Comparison of ENCODE assay signal across 14 mouse cellular contexts in the genomic region with DNA sequence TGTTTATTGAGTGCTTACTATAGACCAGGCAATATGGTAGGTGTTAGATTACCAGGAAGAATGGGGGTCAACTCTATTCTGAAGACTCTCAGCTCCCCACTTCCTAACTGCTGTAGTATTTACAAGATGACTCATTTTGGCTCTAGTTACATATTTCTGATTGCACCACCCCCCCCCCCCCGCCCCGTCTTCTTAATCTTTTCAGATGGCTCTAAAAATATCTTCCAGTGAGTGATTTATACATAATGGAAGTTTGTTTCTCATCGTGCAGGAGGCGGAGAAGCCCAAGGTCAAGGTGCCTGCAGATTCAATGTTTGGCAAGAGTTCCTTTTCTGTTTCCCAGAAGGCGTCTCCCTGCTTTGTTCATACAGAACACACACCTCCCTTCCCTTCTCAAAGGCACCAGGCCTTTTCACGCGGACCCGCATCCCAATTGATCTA.
DNase-seq lines count a peak whose midpoint lies in the region; ATAC-seq and TF ChIP-seq lines count a peak whose summit lies in the region.
"Had no signal": no experiment of that assay in that cellular context is flagged by ENCODE, and none has a peak within 500 bp of the region (broad histone marks: within the 10 kb centered on the region; RNA-seq: fewer than 3 reads in every experiment).

No protein-coding gene starts in this region.

- WGBS in kidney, adult 2 months: 63% methylated on average over 8 of the region's 8 CpGs
- WGBS in heart, postnatal 0 days: 49% methylated on average over 8 of the region's 8 CpGs
- 61% methylated on average over 8 of the region's 8 CpGs for WGBS in limb, embryonic 15.5 days

- peak; percentile 49 for ATAC-seq in heart, postnatal 0 days (ENCODE audit: insufficient read depth, low read depth)
- ATAC-seq in limb, embryonic 15.5 days (ENCODE audit: insufficient number of reproducible peaks, low FRiP score, low TSS enrichment, low read depth): peak; percentile 35; the same call in 1 of the 2 replicates
- ATAC-seq: activated CD4-positive, CD25-positive, alpha-beta regulatory T cell, adult 4 months had no signal

- no peaks in the 10 kb centered on the region for H3K9me3 ChIP-seq in heart, postnatal 0 days (replicated peaks; ENCODE audit: control insufficient read depth, low read length)
- H3K9me3 ChIP-seq in limb, embryonic 15.5 days: no peaks in the 10 kb centered on the region

- TF ChIP-seq POLR2A in kidney, adult 2 months (IDR thresholded peaks at IDR 0.05; ENCODE audit: low read depth, low read length): no peak

- DNase-seq in kidney, adult 2 months: peak; percentile 74
- no peak for DNase-seq in kidney, adult 18-20 months
- peak; percentile 76 for DNase-seq in adrenal gland, adult 2 months
- DNase-seq in heart, postnatal 0 days (ENCODE audit: low spot score): peak; percentile 43
- no peak for DNase-seq in right cerebral cortex, adult 18-20 months
- no peak for DNase-seq in embryo, embryonic 10 days (ENCODE audit: low spot score)
- no peak for DNase-seq in retina, embryonic 14.5 days (ENCODE audit: low spot score)
- DNase-seq: cerebellum, adult 8-10 months; gastrocnemius, postnatal 14 days; right cerebral cortex, postnatal 4 days had no signal

- TF ChIP-seq CTCF in kidney, adult 2 months (conservative IDR thresholded peaks at IDR 0.05; ENCODE audit: insufficient read depth, insufficient read length, low read depth, low read length): no peak
- no peak for TF ChIP-seq CTCF in heart, postnatal 0 days (IDR thresholded peaks at IDR 0.05; ENCODE audit: low read depth)

- H3K27ac ChIP-seq in kidney, adult 2 months (ENCODE audit: insufficient read depth, low read depth, low read length): 0 out of 2 replicates have a peak overlapping the region, but pooled peaks have one; percentile 64
- H3K27ac ChIP-seq in heart, postnatal 0 days (ENCODE audit: low read depth): peak overlapping the region; percentile 65; the same call in 1 of the 2 replicates
- H3K27ac ChIP-seq in limb, embryonic 15.5 days: no peak overlapping the region
- H3K27ac ChIP-seq: liver, embryonic 14.5 days had no signal

- H3K4me2 ChIP-seq in heart, postnatal 0 days (ENCODE audit: low read depth, low read length): no peak overlapping the region
- H3K4me2 ChIP-seq in limb, embryonic 15.5 days: no peak overlapping the region

- H3K4me1 ChIP-seq in kidney, adult 2 months (ENCODE audit: control insufficient read depth, insufficient read depth, low read length): peaks cover 5% of the 10 kb centered on the region; the same call in 1 of the 2 replicates
- H3K4me1 ChIP-seq in heart, postnatal 0 days (ENCODE audit: control insufficient read depth, insufficient read depth): peaks cover 5% of the 10 kb centered on the region; the same call in 1 of the 2 replicates
- H3K4me1 ChIP-seq in limb, embryonic 15.5 days: no peaks in the 10 kb centered on the region

- H3K4me3 ChIP-seq in kidney, adult 2 months (ENCODE audit: insufficient read depth, low read depth, low read length): no peak overlapping the region
- no peak overlapping the region for H3K4me3 ChIP-seq in heart, postnatal 0 days (ENCODE audit: low read depth, low read length)
- no peak overlapping the region for H3K4me3 ChIP-seq in limb, embryonic 15.5 days
- H3K4me3 ChIP-seq: erythroblast, embryonic 14.5 days had no signal

- H3K36me3 ChIP-seq in kidney, adult 2 months (ENCODE audit: control insufficient read depth, insufficient read depth, low read length): no peaks in the 10 kb centered on the region
- no peaks in the 10 kb centered on the region for H3K36me3 ChIP-seq in heart, postnatal 0 days (replicated peaks; ENCODE audit: control insufficient read depth, insufficient read depth, low read length)
- H3K36me3 ChIP-seq in limb, embryonic 15.5 days: no peaks in the 10 kb centered on the region

- no peaks in the 10 kb centered on the region for H3K27me3 ChIP-seq in kidney, adult 2 months (replicated peaks; ENCODE audit: control insufficient read depth, insufficient read depth, low read length)
- no peaks in the 10 kb centered on the region for H3K27me3 ChIP-seq in heart, postnatal 0 days (ENCODE audit: control insufficient read depth, insufficient read depth, low read length)
- H3K27me3 ChIP-seq in limb, embryonic 15.5 days: no peaks in the 10 kb centered on the region

- H3K9ac ChIP-seq in heart, postnatal 0 days (replicated peaks; ENCODE audit: low read depth, low read length): no peak overlapping the region
- H3K9ac ChIP-seq in limb, embryonic 15.5 days: no peak overlapping the region
- H3K9ac ChIP-seq: liver, embryonic 14.5 days had no signal

- no peak for TF ChIP-seq EP300 in heart, postnatal 0 days (IDR thresholded peaks at IDR 0.05; ENCODE audit: low read depth)

Comparison
In these comparisons a context has a peak if more than half of its experiments do, and no peak if none do; other contexts are left out.
1. DNase-seq: peak in kidney, adult 2 months (single experiment), adrenal gland, adult 2 months (single experiment) and heart, postnatal 0 days (single experiment); none in kidney, adult 18-20 months (single experiment), right cerebral cortex, adult 18-20 months (single experiment), embryo, embryonic 10 days (single experiment) and retina, embryonic 14.5 days (single experiment).